Mouse (Mus musculus) MEL (cell line): ENCODE measurements around the gene Pde8a. TPM values are rescaled to one million over a fixed set of nuclear protein-coding genes. Genes with fewer than 3 reads are reported as not detected.

ENCODE experiments used
- DNase-seq: peaks from one replicate; pipeline ENCODE4 v3.0.0; 2011; ENCODE audit warnings: low read depth, low spot score
- H3K27ac ChIP-seq: 2 replicates; pipeline ENCODE4 v1.5.1; 2012; ENCODE audit warnings: low read depth, mild to moderate bottlenecking, control low read depth, low read length, moderate library complexity; ENCODE audit not compliant: control insufficient read depth
- H3K27me3 ChIP-seq, 2 experiments: fragments of 150-350 bp in 1 of 2; sonication (generic) in 1 of 2; 2 replicates each; pipeline ENCODE4 v1.6.1; 2012; ENCODE audit warnings: low read length in 2 of 2, mild to moderate bottlenecking in 2 of 2, improper control_type of control experiment in 1 of 2, moderate library complexity in 1 of 2; ENCODE audit not compliant: insufficient read depth in 2 of 2, control insufficient read depth in 1 of 2
- H3K36me3 ChIP-seq, 2 experiments: 2 replicates each; pipeline ENCODE4 v1.6.1; 2012 to 2014; ENCODE audit warnings: low read length in 2 of 2, improper control_type of control experiment in 1 of 2, inconsistent platforms in 1 of 2, mild to moderate bottlenecking in 1 of 2; ENCODE audit not compliant: insufficient read depth in 2 of 2, control insufficient read depth in 1 of 2
- H3K4me1 ChIP-seq, 2 experiments: fragments of 150-350 bp in 1 of 2; sonication (generic) in 1 of 2; 2 replicates each; pipeline ENCODE4 v1.6.1; 2012; ENCODE audit warnings: low read length in 2 of 2, improper control_type of control experiment in 1 of 2, mild to moderate bottlenecking in 1 of 2; ENCODE audit not compliant: insufficient read depth in 2 of 2, control insufficient read depth in 1 of 2
- H3K4me3 ChIP-seq, 2 experiments: fragments of 150-350 bp in 1 of 2; sonication (generic) in 1 of 2; 2 replicates each; pipeline ENCODE4 v1.5.1; 2012; ENCODE audit warnings: low read depth in 2 of 2, low read length in 2 of 2, mild to moderate bottlenecking in 2 of 2, moderate library complexity in 2 of 2, control low read depth in 1 of 2, improper control_type of control experiment in 1 of 2; ENCODE audit not compliant: control insufficient read depth in 1 of 2, insufficient read depth in 1 of 2
- H3K79me2 ChIP-seq: 2 replicates; pipeline ENCODE4 v1.6.1; 2012; ENCODE audit warnings: mild to moderate bottlenecking, low read length, moderate library complexity; ENCODE audit not compliant: control insufficient read depth, poor library complexity, insufficient read depth
- H3K9ac ChIP-seq: 2 replicates; pipeline ENCODE4 v1.6.1; 2012; ENCODE audit warnings: low read depth, mild to moderate bottlenecking, control low read depth, low read length, moderate library complexity; ENCODE audit not compliant: control insufficient read depth, poor library complexity, severe bottlenecking
- H3K9me3 ChIP-seq: fragments of 150-350 bp; sonication (generic); replicated peaks from 2 replicates; pipeline ENCODE4 v1.6.1; 2012; ENCODE audit warnings: mild to moderate bottlenecking, low read length, improper control_type of control experiment, moderate library complexity; ENCODE audit not compliant: insufficient read depth
- BHLHE40 ChIP-seq: IDR thresholded peaks from 2 replicates; pipeline ENCODE4 v1.6.1; 2012; ENCODE audit warnings: low read depth, mild to moderate bottlenecking, inconsistent platforms, low read length, improper control_type of control experiment, borderline replicate concordance
- CHD2 ChIP-seq: IDR thresholded peaks from 2 replicates; pipeline ENCODE4 v1.6.1; 2011; ENCODE audit warnings: low read length, improper control_type of control experiment
- CTCF ChIP-seq, 3 experiments: IDR thresholded peaks in 2 of 3; conservative IDR thresholded peaks in 1 of 3; 2 replicates each; pipeline ENCODE4 v1.5.1; 2011 to 2012; ENCODE audit warnings: low read length in 3 of 3, low read depth in 2 of 3, mild to moderate bottlenecking in 2 of 3, improper control_type of control experiment in 1 of 3, inconsistent platforms in 1 of 3, mixed read lengths in 1 of 3, moderate library complexity in 1 of 3; ENCODE audit not compliant: control insufficient read depth in 1 of 3, insufficient read depth in 1 of 3, poor library complexity in 1 of 3, severe bottlenecking in 1 of 3
- ELF1 ChIP-seq: IDR thresholded peaks from 2 replicates; pipeline ENCODE4 v1.6.1; 2014; ENCODE audit warnings: low read depth, mild to moderate bottlenecking, inconsistent platforms, low read length, improper control_type of control experiment, moderate library complexity
- ETS1 ChIP-seq: IDR thresholded peaks from 2 replicates; pipeline ENCODE4 v1.6.1; 2012; ENCODE audit warnings: low read depth, mild to moderate bottlenecking, inconsistent platforms, low read length, improper control_type of control experiment, moderate library complexity
- GATA1 ChIP-seq: IDR thresholded peaks from 2 replicates; pipeline ENCODE4 v1.6.1; 2011; ENCODE audit warnings: low read depth, low read length, improper control_type of control experiment
- JUND ChIP-seq: IDR thresholded peaks from 2 replicates; pipeline ENCODE4 v1.6.1; 2011; ENCODE audit warnings: low read depth, mild to moderate bottlenecking, improper control_type of control experiment, low read length
- KAT2A ChIP-seq: conservative IDR thresholded peaks from 2 replicates; pipeline ENCODE4 v1.6.1; 2012; ENCODE audit warnings: low read depth, low read length, improper control_type of control experiment, inconsistent platforms
- MAX ChIP-seq: IDR thresholded peaks from 2 replicates; pipeline ENCODE4 v1.6.1; 2011; ENCODE audit warnings: low read length, improper control_type of control experiment
- MAZ ChIP-seq: IDR thresholded peaks from 2 replicates; pipeline ENCODE4 v1.6.1; 2012; ENCODE audit warnings: low read depth, mild to moderate bottlenecking, inconsistent platforms, low read length, improper control_type of control experiment
- MXI1 ChIP-seq: IDR thresholded peaks from 2 replicates; pipeline ENCODE4 v1.6.1; 2011; ENCODE audit warnings: mild to moderate bottlenecking, low read depth, low read length, improper control_type of control experiment
- MYC ChIP-seq: IDR thresholded peaks from 2 replicates; pipeline ENCODE4 v1.6.1; 2011; ENCODE audit warnings: low read depth, mild to moderate bottlenecking, low read length, improper control_type of control experiment, moderate library complexity
- POLR2AphosphoS2 ChIP-seq: IDR thresholded peaks from 2 replicates; pipeline ENCODE4 v1.6.1; 2011; ENCODE audit warnings: low read length, improper control_type of control experiment
- RCOR1 ChIP-seq: IDR thresholded peaks from 2 replicates; pipeline ENCODE4 v1.6.1; 2012; ENCODE audit warnings: low read depth, mild to moderate bottlenecking, inconsistent platforms, low read length, improper control_type of control experiment
- TBP ChIP-seq: IDR thresholded peaks from 2 replicates; pipeline ENCODE4 v1.8.0; 2011; ENCODE audit warnings: low read depth, low read length, improper control_type of control experiment
- TCF12 ChIP-seq: IDR thresholded peaks from 2 replicates; pipeline ENCODE4 v1.6.1; 2014; ENCODE audit warnings: low read depth, mild to moderate bottlenecking, inconsistent platforms, low read length, improper control_type of control experiment, moderate library complexity
- UBTF ChIP-seq: IDR thresholded peaks from 2 replicates; pipeline ENCODE4 v1.6.1; 2012; ENCODE audit warnings: low read depth, mild to moderate bottlenecking, inconsistent platforms, low read length, improper control_type of control experiment, moderate library complexity, borderline replicate concordance; ENCODE audit not compliant: insufficient read depth
- USF1 ChIP-seq: IDR thresholded peaks from 2 replicates; pipeline ENCODE4 v1.6.1; 2014; ENCODE audit warnings: low read depth, mild to moderate bottlenecking, inconsistent platforms, low read length, improper control_type of control experiment, moderate library complexity
- ZNF384 ChIP-seq: IDR thresholded peaks from 2 replicates; pipeline ENCODE4 v1.6.1; 2012; ENCODE audit warnings: low read depth, mild to moderate bottlenecking, inconsistent platforms, low read length, improper control_type of control experiment
- polyA plus RNA-seq, 2 experiments: library from polyadenylated mRNA; stranded (reverse) in 1 of 2; unstranded in 1 of 2; fragments of >175 nt in 1 of 2; fragments of >200 nt in 1 of 2; gene quantifications; 2 replicates each; pipeline versions ENCODE4 v1.2.1 to v1.2.4; 2012; ENCODE audit warnings: low replicate concordance in 2 of 2, low read depth in 1 of 2; ENCODE audit not compliant: insufficient read length in 2 of 2, insufficient read depth in 1 of 2, missing spikeins in 1 of 2
- total RNA-seq: library from RNA; depleted of rRNA; stranded (reverse); fragments of 300-350 nt; gene quantifications from 2 replicates; pipeline ENCODE4 v1.2.3, GENCODE M21; 2012

Pde8a gene
- total and polyA plus RNA-seq, 3 experiments: 0.11 TPM; not detected in 2

GRCm38 (mm10) chr7:81278966-81279365, 65.6 kb downstream of the Pde8a start:
- H3K4me3 ChIP-seq: no peak overlapping the region
- no peak overlapping the region for H3K27ac ChIP-seq
- TF ChIP-seq KAT2A (no peak), MAZ (no peak), TBP (no peak), USF1 (no peak), ETS1 (no peak), MYC (no peak), TCF12 (no peak), UBTF (no peak), JUND (no peak)
- H3K9ac ChIP-seq: no peak overlapping the region
- no peaks in the 10 kb centered on the region for H3K79me2 ChIP-seq
- peaks cover 5 to 13% of the 10 kb centered on the region in 2 experiments; a peak in 3 of 4 replicates for H3K27me3 ChIP-seq
- H3K9me3 ChIP-seq: no peaks in the 10 kb centered on the region
- DNase-seq: no peak
- no peaks in the 10 kb centered on the region for H3K4me1 ChIP-seq
- H3K36me3 ChIP-seq: no peaks in the 10 kb centered on the region

- TF ChIP-seq POLR2AphosphoS2: no peak
- no peak for TF ChIP-seq ETS1
- no peak for TF ChIP-seq MAZ
- TF ChIP-seq, all 39 proteins: peak for 0
- Histone ChIP-seq H3K27me3 (peaks cover 5 to 16% of the 10 kb centered on the region in 2 experiments; a peak in 3 of 4 replicates), H3K4me1 (no peaks in the 10 kb centered on the region), H3K27ac (no peak overlapping the region), H3K36me3 (no peaks in the 10 kb centered on the region), H3K4me3 (no peak overlapping the region), H3K9me3 (no peaks in the 10 kb centered on the region), H3K79me2 (no peaks in the 10 kb centered on the region), H3K9ac (no peak overlapping the region)
- no peak for DNase-seq
Measured at GRCm38 (mm10) chr7:81281240-81281639, 67.8 kb downstream of the Pde8a start.

- Histone ChIP-seq H3K79me2 (no peaks in the 10 kb centered on the region), H3K4me1 (no peaks in the 10 kb centered on the region), H3K27ac (no peak overlapping the region), H3K36me3 (no peaks in the 10 kb centered on the region), H3K9me3 (no peaks in the 10 kb centered on the region), H3K27me3 (peaks cover 1 to 15% of the 10 kb centered on the region in 2 experiments; a peak in 3 of 4 replicates), H3K9ac (no peak overlapping the region), H3K4me3 (no peak overlapping the region)
- no peak for TF ChIP-seq TCF12
- no peak for TF ChIP-seq ZNF384
- no peak for TF ChIP-seq RCOR1
- no peak for TF ChIP-seq GATA1
- no peak for TF ChIP-seq BHLHE40
- no peak for TF ChIP-seq CHD2
- no peak for TF ChIP-seq MAX
- TF ChIP-seq POLR2AphosphoS2: no peak
- no peak for TF ChIP-seq ELF1
- TF ChIP-seq CTCF (IDR thresholded peaks at IDR 0.05 in 2 of 3, conservative IDR thresholded peaks at IDR 0.05 in 1 of 3; ENCODE audit: control insufficient read depth in 1 of 3, insufficient read depth in 1 of 3, low read depth in 2 of 3, low read length in 3 of 3, poor library complexity in 1 of 3, severe bottlenecking in 1 of 3): no peak
- no peak for TF ChIP-seq MXI1
- no peak for DNase-seq
Measured at GRCm38 (mm10) chr7:81286456-81286855, 73.1 kb downstream of the Pde8a start.
